21 mouse cellular contexts compared by ENCODE assay signal in the genomic region with DNA sequence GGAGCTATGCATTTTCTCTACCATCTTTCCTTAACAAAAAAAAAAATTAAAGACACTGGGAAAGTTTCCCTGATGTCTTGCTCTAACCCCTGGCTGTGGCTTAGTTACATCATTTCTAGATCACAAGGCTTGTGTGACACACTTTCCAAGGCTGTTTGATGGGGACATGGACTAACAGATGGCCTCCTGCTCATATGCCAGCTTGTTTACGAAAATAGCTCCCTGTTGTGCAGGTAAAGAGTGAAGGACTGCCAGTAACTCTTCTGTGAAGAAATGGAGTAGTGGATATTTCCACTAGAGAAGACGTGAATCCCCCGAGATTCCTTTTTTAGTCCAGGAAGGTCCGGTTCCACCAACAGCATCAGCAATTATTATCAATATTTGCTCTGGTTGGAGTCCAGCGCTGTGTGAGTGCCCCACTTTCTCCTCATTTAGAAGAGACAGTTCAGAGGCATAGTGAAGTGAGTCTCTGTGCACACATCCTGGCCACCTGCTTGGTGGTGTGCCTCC. TPM values are rescaled to one million over a fixed set of nuclear protein-coding genes. Genes with fewer than 3 reads are reported as not detected.
DNase-seq lines count a peak whose midpoint lies in the region; ATAC-seq and TF ChIP-seq lines count a peak whose summit lies in the region.
"Had no signal": no experiment of that assay in that cellular context is flagged by ENCODE, and none has a peak within 500 bp of the region (broad histone marks: within the 10 kb centered on the region; RNA-seq: fewer than 3 reads in every experiment).

No protein-coding gene starts in this region.

- no peak for TF ChIP-seq POLR2A in testis, adult 2 months (IDR thresholded peaks at IDR 0.05; ENCODE audit: control insufficient read depth, low read depth, low read length)

- DNase-seq in testis, postnatal 10 days (ENCODE audit: low spot score), result no peak
- DNase-seq in cerebellum, adult 18-20 months, result peak; percentile 79 to 87
- DNase-seq in cerebellum, adult 9-11 months, result peak; percentile 92
- no peak for DNase-seq in left cerebral cortex, postnatal 10 days (ENCODE audit: extremely low spot score in 1 of 2, low spot score in 2 of 2)
- no peak for DNase-seq in spleen, postnatal 10 days (ENCODE audit: low spot score in 2 of 2)
- DNase-seq: adrenal gland, postnatal 10 days; gastrocnemius, adult 2 months; gastrocnemius, postnatal 25 days; heart, postnatal 4 days; kidney, adult 9 months had no signal

- no peak for ATAC-seq in forebrain, embryonic 13.5 days
- ATAC-seq: hindbrain, embryonic 16.5 days; inflammation-experienced regulatory T-cells, adult 6 months; intestine, postnatal 0 days had no signal

- no peak for TF ChIP-seq CTCF in testis, adult 2 months (IDR thresholded peaks at IDR 0.05; ENCODE audit: control insufficient read depth, insufficient read depth, insufficient replicate concordance, low read depth, low read length)

- no peaks in the 10 kb centered on the region for H3K9me3 ChIP-seq in forebrain, embryonic 13.5 days (replicated peaks)
- H3K9me3 ChIP-seq: embryonic facial prominence, embryonic 13.5 days; forebrain, embryonic 12.5 days; heart, embryonic 13.5 days; hindbrain, embryonic 12.5 days had no signal

- intact Hi-C loops in left cerebral cortex, postnatal 10 days (cut with DNase I), result no loop called here

- no peaks in the 10 kb centered on the region for H3K27me3 ChIP-seq in testis, adult 2 months (ENCODE audit: control insufficient read depth, insufficient read depth, low read length)
- no peaks in the 10 kb centered on the region for H3K27me3 ChIP-seq in forebrain, embryonic 13.5 days
- H3K27me3 ChIP-seq: embryonic facial prominence, embryonic 13.5 days; forebrain, embryonic 12.5 days; heart, embryonic 13.5 days; hindbrain, embryonic 12.5 days had no signal

- no peaks in the 10 kb centered on the region; the same call in 1 of the 2 replicates for H3K4me1 ChIP-seq in testis, adult 2 months (ENCODE audit: control insufficient read depth, insufficient read depth, low read length)
- H3K4me1 ChIP-seq in forebrain, embryonic 13.5 days, result peaks cover 8% of the 10 kb centered on the region; the same call in 1 of the 2 replicates
- H3K4me1 ChIP-seq: embryonic facial prominence, embryonic 13.5 days; heart, embryonic 13.5 days had no signal

- H3K36me3 ChIP-seq in testis, adult 2 months (ENCODE audit: control insufficient read depth, insufficient read depth, low read length), result no peaks in the 10 kb centered on the region
- H3K36me3 ChIP-seq in forebrain, embryonic 13.5 days (ENCODE audit: poor library complexity, severe bottlenecking), result no peaks in the 10 kb centered on the region
- H3K36me3 ChIP-seq: embryonic facial prominence, embryonic 13.5 days; forebrain, embryonic 12.5 days; heart, embryonic 13.5 days; hindbrain, embryonic 12.5 days had no signal

- no peak overlapping the region for H3K4me2 ChIP-seq in forebrain, embryonic 13.5 days
- H3K4me2 ChIP-seq: embryonic facial prominence, embryonic 13.5 days; forebrain, embryonic 12.5 days; heart, embryonic 13.5 days; hindbrain, embryonic 12.5 days had no signal

- WGBS in forebrain, embryonic 13.5 days, result 89% methylated on average over 5 of the region's 5 CpGs

- H3K9ac ChIP-seq in forebrain, embryonic 13.5 days, result no peak overlapping the region
- H3K9ac ChIP-seq: embryonic facial prominence, embryonic 13.5 days; forebrain, embryonic 12.5 days; heart, embryonic 13.5 days; hindbrain, embryonic 12.5 days had no signal

- peak overlapping the region; percentile 46 for H3K4me3 ChIP-seq in testis, adult 2 months (ENCODE audit: control insufficient read depth, low read depth, low read length)
- no peak overlapping the region for H3K4me3 ChIP-seq in forebrain, embryonic 13.5 days
- H3K4me3 ChIP-seq: embryonic facial prominence, embryonic 13.5 days; forebrain, embryonic 12.5 days; gastrocnemius, adult 2 months; heart, embryonic 13.5 days; hindbrain, embryonic 12.5 days had no signal

- no peak overlapping the region for H3K27ac ChIP-seq in testis, adult 2 months (ENCODE audit: control insufficient read depth, insufficient read depth, low read depth, low read length)
- no peak overlapping the region for H3K27ac ChIP-seq in forebrain, embryonic 13.5 days
- H3K27ac ChIP-seq: embryonic facial prominence, embryonic 13.5 days; forebrain, embryonic 12.5 days; gastrocnemius, adult 2 months; heart, embryonic 13.5 days; hindbrain, embryonic 12.5 days had no signal

RNA-seq across cellular contexts. Expression of a gene that starts 58.2 kb away (rescaled TPM):
- polyA plus RNA-seq in testis, adult 2 months (2012; rRNA removed), result not detected in 2 replicates
- polyA plus RNA-seq in forebrain, embryonic 13.5 days (2015; fragmentation: Nextera tagmentation; extraction: Ambion mirVana), result 0.47 TPM in 1 of 2 replicates, not detected in the other
- total RNA-seq in left cerebral cortex, postnatal 10 days (2021), result under 1 TPM in 1 of 2 experiments, not detected in 1; 0.56 TPM
- total RNA-seq: ES-E14; gastrocnemius, adult 2 months; gastrocnemius, postnatal 25 days; granulocyte monocyte progenitor cell, adult 5-6 weeks; heart, postnatal 4 days had no signal
- polyA plus RNA-seq: embryonic facial prominence, embryonic 13.5 days; forebrain, embryonic 12.5 days; hindbrain, embryonic 12.5 days; inflammation-experienced regulatory T-cells, adult 6 months had no signal

Comparison
In these comparisons a context has a peak if more than half of its experiments do, and no peak if none do; other contexts are left out.
1. DNase-seq: peak in cerebellum, adult 18-20 months (2 of 2) and cerebellum, adult 9-11 months (single experiment); none in testis, postnatal 10 days (single experiment), left cerebral cortex, postnatal 10 days (0 of 2) and spleen, postnatal 10 days (0 of 2).